Mouse (Mus musculus) kidney, adult 2 months (tissue): ENCODE measurements at regions not wholly inside any gene's neighbourhood (a gene's known extent, or its start where the extent isn't known, plus 50 kb on each side); places are given as distances from the start of the nearest gene placed in this dataset.

Experiments used
- CTCF ChIP-seq: fragments of 200-500 bp; conservative IDR thresholded peaks from 2 replicates; pipeline ENCODE4 v1.5.1; 2011; ENCODE audit warnings: low read depth, mild to moderate bottlenecking, control low read depth, low read length, moderate library complexity, mixed read lengths; ENCODE audit not compliant: insufficient read depth, insufficient read length
- POLR2A ChIP-seq: fragments of 200-500 bp; IDR thresholded peaks from one replicate; pipeline ENCODE4 v1.6.1; 2011; ENCODE audit warnings: low read depth, low read length, control low read depth

DNA sequence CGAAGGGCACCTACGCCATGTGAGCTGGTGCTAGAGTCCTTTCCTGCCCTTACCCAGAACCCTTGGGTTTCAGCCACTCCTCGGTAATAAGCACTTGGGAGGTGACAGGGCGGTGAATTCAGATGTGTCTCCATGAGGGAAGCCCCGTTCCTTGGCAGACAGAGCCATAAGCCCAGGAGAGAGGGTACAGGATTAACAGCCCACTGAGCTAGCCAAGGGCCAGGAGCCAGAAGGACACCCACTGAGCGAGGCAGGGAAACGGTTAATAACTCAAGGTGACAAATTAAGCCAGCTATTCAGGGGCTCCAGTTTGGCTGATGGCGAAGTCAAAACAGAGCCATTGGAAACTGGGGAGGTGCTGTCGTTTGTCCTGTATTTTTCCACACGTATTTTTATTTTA lies 75.9 kb upstream of the Sox9 start:
- TF ChIP-seq CTCF (no peak), POLR2A (no peak)
